Mouse (Mus musculus): ENCODE measurements at regions not wholly inside any gene's neighbourhood (a gene's known extent, or its start where the extent isn't known, plus 50 kb on each side); places are given as distances from the start of the nearest gene placed in this dataset.

DNA sequence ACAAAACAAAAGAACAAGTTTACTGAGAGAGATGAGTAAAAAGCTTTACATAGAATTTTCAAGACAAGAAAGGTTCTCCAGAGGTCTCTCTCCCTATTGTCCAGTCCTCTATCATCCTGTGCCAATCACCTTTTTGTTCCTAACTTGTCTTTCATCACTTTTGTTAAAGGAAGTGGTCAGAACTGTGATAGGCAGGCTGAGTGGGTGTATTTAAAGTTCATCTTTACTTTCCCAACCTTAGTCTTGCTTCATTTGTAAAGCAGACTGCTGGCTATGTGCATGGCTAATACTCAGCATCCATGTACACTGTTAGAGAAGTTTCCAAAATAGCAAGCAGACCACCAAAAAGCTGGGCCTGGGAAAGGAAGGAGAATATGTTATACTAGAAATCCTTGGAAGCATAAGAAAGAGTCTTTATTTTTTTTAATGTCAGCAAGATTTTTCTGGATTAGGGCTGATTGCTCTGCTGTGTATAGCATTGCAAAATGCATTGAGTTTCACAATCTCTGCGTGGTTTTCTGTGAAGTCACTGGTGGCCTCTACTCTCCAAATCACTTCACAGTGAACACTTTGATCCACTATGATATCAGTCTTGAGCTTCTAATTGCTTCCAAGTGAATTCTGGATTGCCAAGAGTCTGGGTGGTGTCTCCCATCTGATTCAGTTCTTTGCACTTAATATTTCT is 973.8 kb downstream of the Gsdmc2 start:
- no peak overlapping the region for H3K4me3 ChIP-seq
- 95% methylated on average over 1 of the region's 1 CpGs for WGBS
- H3K36me3 ChIP-seq: no peaks in the 10 kb centered on the region
- ATAC-seq (replicated peaks): no peak
- no peaks in the 10 kb centered on the region for H3K27me3 ChIP-seq
- no peak overlapping the region for H3K27ac ChIP-seq (replicated peaks)
- no peak overlapping the region for H3K4me2 ChIP-seq (replicated peaks)
- H3K9me3 ChIP-seq: no peaks in the 10 kb centered on the region
- no peaks in the 10 kb centered on the region for H3K4me1 ChIP-seq
- H3K9ac ChIP-seq (replicated peaks): no peak overlapping the region

DNA sequence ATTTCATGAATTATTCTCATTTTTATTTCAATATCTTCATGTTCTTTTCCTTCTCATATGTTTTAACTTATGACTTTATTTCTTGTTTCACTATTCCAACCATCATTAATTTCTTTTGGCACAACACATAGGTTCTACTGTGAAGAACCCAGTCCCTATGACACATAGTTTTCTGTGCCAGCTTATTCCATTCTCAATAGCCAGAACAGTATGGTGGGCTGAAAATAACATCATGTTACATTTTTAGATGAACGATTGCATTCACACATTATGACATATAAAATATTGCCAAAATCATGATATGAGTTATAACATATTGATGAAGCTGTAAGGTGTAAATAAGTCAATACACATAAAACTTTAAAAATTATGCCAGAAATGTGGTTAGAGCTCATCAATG is 982.4 kb downstream of the Gsdmc2 start:
- H3K4me3 ChIP-seq: no peak overlapping the region
- no peak overlapping the region for H3K27ac ChIP-seq (replicated peaks)
- H3K36me3 ChIP-seq: no peaks in the 10 kb centered on the region
- H3K9ac ChIP-seq (replicated peaks): no peak overlapping the region
- no peaks in the 10 kb centered on the region for H3K4me1 ChIP-seq
- H3K27me3 ChIP-seq: no peaks in the 10 kb centered on the region
- ATAC-seq (replicated peaks): no peak
- WGBS: 73% methylated on average over 1 of the region's 1 CpGs
- H3K4me2 ChIP-seq (replicated peaks): no peak overlapping the region
- H3K9me3 ChIP-seq: no peaks in the 10 kb centered on the region

DNA sequence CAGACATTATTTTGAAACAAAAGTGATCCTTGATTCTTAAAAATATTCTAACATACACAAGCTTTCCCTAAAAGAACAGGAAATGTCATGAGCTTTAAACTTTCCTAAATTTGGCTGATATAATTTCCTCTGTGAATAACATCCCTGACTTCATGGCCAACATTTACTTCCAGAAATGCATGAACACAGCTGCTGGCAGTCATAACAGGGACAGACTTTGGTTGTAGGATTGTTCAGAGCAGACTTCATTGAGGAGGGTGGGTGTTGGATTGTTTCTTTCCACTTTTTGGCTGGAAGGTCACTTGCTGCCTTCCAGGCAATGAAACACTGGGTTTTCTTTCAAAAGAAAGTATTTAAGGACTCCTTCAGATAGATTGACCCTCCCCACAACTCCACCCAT is 983.6 kb downstream of the Gsdmc2 start:
- H3K9ac ChIP-seq (replicated peaks): no peak overlapping the region
- H3K27ac ChIP-seq (replicated peaks): no peak overlapping the region
- no peak for ATAC-seq (replicated peaks)
- no peaks in the 10 kb centered on the region for H3K9me3 ChIP-seq
- H3K4me2 ChIP-seq (replicated peaks): no peak overlapping the region
- no peaks in the 10 kb centered on the region for H3K27me3 ChIP-seq
- no peaks in the 10 kb centered on the region for H3K36me3 ChIP-seq
- no peak overlapping the region for H3K4me3 ChIP-seq
- H3K4me1 ChIP-seq: no peaks in the 10 kb centered on the region

DNA sequence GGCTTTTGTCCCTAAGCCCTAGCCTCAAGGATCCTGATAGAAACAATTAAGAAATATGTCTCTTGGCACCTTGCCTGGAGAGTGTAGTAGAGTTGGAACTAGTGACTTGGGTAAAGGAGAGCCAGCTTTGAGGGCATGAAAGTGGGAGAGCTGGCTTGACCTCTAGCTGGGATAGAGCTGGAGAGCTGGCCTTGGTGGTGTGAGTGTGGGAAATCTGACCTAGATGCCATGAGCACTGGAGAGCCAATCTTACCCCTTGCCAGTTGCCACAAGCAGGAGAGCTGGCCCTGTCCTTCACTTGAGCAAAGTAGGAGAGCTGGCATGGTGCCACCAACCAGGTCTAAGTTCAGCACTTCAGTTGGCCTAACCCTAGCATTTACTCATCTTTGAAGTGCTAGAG is 995.7 kb downstream of the Gsdmc2 start:
- H3K4me1 ChIP-seq: no peaks in the 10 kb centered on the region
- H3K9me3 ChIP-seq: no peaks in the 10 kb centered on the region
- H3K36me3 ChIP-seq: no peaks in the 10 kb centered on the region
- no peak overlapping the region for H3K4me3 ChIP-seq
- H3K9ac ChIP-seq (replicated peaks): no peak overlapping the region
- no peak for ATAC-seq (replicated peaks)
- H3K27ac ChIP-seq (replicated peaks): no peak overlapping the region
- H3K4me2 ChIP-seq (replicated peaks): no peak overlapping the region
- no peaks in the 10 kb centered on the region for H3K27me3 ChIP-seq

DNA sequence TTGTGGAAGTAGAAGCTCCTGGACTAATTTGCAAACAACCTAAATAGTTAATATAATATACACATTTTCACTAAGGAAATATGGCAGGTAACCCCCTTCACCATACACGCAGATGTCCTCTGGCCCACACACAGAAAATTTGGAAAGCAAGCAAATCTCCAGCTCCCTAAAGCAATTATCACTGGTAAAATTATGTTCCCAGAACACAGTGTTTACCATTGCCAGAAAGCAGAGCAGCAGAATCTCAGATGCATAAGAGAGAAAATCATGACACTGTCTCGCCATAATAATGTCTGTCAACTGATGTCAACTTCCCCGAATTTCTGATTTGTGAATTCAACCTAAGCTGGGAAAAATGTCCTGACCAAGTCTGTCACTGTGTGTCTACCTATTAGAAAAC is 999.1 kb downstream of the Gsdmc2 start:
- Histone ChIP-seq H3K4me1 (no peaks in the 10 kb centered on the region), H3K4me2 (replicated peaks) (no peak overlapping the region), H3K27ac (replicated peaks) (no peak overlapping the region), H3K27me3 (no peaks in the 10 kb centered on the region), H3K4me3 (no peak overlapping the region), H3K9me3 (no peaks in the 10 kb centered on the region), H3K36me3 (no peaks in the 10 kb centered on the region), H3K9ac (replicated peaks) (no peak overlapping the region)
- ATAC-seq (replicated peaks): no peak
- WGBS: 74% methylated on average over 3 of the region's 3 CpGs

DNA sequence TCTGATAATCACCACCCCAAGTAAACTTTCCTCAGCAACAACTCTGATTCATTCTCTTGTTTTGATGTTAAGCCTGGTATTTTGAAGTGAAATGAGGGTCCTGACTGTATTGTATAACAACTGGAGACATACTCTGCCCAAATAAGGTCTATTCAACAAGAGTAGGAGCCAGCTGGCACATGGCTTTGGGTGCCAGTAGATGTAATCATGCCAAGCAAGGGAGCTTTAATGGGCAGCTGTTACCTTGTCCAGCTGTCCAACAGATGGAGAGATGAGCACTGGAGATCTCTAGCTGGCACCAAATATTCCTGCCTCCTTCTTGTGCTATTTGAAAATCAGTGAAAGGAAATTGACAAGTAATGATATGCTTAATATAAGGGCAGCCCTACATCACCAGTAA is 1019.4 kb downstream of the Gsdmc2 start:
- no peak for ATAC-seq (replicated peaks)
- H3K9ac ChIP-seq (replicated peaks): no peak overlapping the region
- no peak overlapping the region for H3K4me3 ChIP-seq
- no peak overlapping the region for H3K4me2 ChIP-seq (replicated peaks)
- H3K9me3 ChIP-seq: no peaks in the 10 kb centered on the region
- H3K4me1 ChIP-seq: no peaks in the 10 kb centered on the region
- no peaks in the 10 kb centered on the region for H3K27me3 ChIP-seq
- H3K36me3 ChIP-seq: no peaks in the 10 kb centered on the region
- H3K27ac ChIP-seq (replicated peaks): no peak overlapping the region

DNA sequence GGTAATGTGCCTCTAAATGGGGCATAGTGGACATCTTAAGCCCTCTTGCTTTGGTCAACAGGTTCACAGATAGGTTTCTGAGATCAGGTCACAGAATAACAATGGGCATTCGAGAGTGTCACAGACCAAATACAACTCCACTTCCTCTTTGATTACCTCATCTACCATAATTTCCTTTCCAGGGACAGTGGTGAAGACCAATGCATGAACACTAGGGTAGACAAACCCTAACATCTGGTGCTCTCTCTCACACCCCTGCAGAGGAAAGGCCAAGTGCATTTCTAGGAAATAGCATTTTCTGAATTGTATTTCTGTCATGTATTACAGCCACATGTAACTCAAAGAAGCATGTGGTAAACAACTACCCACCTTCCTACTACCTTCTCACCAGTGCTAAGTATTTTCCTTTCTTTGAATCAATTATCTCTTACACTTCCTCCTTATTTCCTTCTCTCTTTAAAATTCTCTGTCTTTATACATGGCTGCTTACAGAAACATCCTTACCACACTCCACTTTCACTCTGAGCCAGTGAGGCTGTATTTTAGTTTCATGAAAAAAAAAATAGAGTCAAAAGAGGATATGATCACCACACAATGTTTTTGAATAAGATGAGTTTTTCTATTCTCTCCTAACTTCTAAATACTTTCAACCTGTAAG is 1021.0 kb downstream of the Gsdmc2 start:
- no peak overlapping the region for H3K9ac ChIP-seq (replicated peaks)
- no peak overlapping the region for H3K4me3 ChIP-seq
- ATAC-seq (replicated peaks): no peak
- H3K4me1 ChIP-seq: no peaks in the 10 kb centered on the region
- H3K9me3 ChIP-seq: no peaks in the 10 kb centered on the region
- H3K27me3 ChIP-seq: no peaks in the 10 kb centered on the region
- no peak overlapping the region for H3K4me2 ChIP-seq (replicated peaks)
- no peaks in the 10 kb centered on the region for H3K36me3 ChIP-seq
- H3K27ac ChIP-seq (replicated peaks): no peak overlapping the region
- 79% methylated on average over 1 of the region's 1 CpGs for WGBS

DNA sequence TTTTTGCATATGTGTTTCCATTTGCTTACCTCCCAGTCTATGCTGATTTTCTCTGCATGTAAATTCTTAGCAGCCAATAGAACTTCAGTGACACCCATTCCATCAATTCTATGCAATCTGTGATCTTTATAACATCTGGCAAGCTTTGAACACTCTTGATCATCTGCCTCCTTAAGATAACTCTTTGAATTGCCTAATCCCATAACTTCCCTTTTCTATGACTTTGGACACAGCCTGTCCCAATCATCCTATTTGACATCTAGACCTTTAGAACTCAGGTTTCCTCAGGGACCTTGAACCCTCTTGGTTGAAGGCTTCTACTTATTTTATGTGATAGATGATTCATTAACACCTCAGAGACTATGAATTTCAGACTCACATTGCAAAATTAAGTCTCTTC is 1022.7 kb downstream of the Gsdmc2 start:
- H3K4me3 ChIP-seq: no peak overlapping the region
- no peak for ATAC-seq (replicated peaks)

DNA sequence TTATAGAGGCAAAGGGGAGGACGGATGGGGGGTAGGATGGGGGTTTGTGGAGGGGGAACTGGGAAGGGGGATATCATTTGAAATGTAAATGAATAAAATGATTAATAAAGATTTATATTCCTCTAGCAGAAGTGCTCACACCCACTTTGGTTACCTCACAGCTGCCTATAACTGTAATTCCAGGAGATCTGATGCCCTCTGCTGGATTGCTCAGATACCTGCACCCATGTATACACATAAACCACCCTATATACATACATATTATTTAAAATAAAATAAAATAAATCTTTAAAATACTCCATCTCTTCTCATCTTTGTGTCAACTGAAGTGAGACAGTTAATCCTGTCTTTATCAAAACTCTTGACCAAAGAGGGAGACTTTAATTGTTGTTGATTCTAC is 1031.9 kb downstream of the Gsdmc2 start:
- Histone ChIP-seq H3K4me2 (replicated peaks) (no peak overlapping the region), H3K27me3 (no peaks in the 10 kb centered on the region), H3K9ac (replicated peaks) (no peak overlapping the region), H3K4me1 (peaks cover 5% of the 10 kb centered on the region; the same call in 1 of the 2 replicates), H3K4me3 (no peak overlapping the region), H3K27ac (replicated peaks) (no peak overlapping the region), H3K9me3 (no peaks in the 10 kb centered on the region), H3K36me3 (no peaks in the 10 kb centered on the region)
- ATAC-seq (replicated peaks): no peak
- WGBS: 67% methylated on average over 1 of the region's 1 CpGs

More for the DNA sequence above, 1022.7 kb downstream of the Gsdmc2 start:
- H3K27ac ChIP-seq (replicated peaks): no peak overlapping the region
- no peak overlapping the region for H3K4me2 ChIP-seq (replicated peaks)
- no peaks in the 10 kb centered on the region for H3K27me3 ChIP-seq
- H3K9ac ChIP-seq (replicated peaks): no peak overlapping the region
- no peaks in the 10 kb centered on the region for H3K36me3 ChIP-seq
- no peaks in the 10 kb centered on the region for H3K4me1 ChIP-seq
- H3K9me3 ChIP-seq: no peaks in the 10 kb centered on the region

DNA sequence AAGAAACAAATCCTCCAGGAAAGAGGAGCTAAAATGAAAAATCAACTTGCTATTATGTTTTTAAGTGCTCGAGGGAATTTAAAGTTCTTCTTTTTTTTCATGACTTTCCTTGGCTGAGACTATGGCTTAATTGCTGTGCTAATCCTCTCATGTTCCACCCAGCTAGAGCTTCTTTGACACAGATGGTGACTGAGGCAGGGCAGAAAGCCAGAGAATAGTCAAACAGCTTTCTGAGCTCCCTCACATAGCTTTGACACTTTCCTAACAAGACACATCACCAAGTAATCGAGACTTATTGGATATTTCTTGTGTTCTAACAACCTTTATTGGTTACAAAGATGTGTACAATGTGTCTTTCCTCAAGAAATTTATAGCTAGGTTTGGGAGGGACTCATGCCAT is 1033.0 kb downstream of the Gsdmc2 start:
- Histone ChIP-seq H3K4me3 (no peak overlapping the region), H3K27me3 (no peaks in the 10 kb centered on the region), H3K9me3 (no peaks in the 10 kb centered on the region), H3K36me3 (no peaks in the 10 kb centered on the region), H3K27ac (replicated peaks) (0 out of 2 replicates have a peak overlapping the region, but pooled peaks have one; percentile 17), H3K4me2 (replicated peaks) (no peak overlapping the region), H3K9ac (replicated peaks) (no peak overlapping the region), H3K4me1 (peaks cover 5% of the 10 kb centered on the region; the same call in 1 of the 2 replicates)
- peak; percentile 78; the same call in 1 of the 2 replicates for ATAC-seq (replicated peaks)
- 26% methylated on average over 2 of the region's 2 CpGs for WGBS

DNA sequence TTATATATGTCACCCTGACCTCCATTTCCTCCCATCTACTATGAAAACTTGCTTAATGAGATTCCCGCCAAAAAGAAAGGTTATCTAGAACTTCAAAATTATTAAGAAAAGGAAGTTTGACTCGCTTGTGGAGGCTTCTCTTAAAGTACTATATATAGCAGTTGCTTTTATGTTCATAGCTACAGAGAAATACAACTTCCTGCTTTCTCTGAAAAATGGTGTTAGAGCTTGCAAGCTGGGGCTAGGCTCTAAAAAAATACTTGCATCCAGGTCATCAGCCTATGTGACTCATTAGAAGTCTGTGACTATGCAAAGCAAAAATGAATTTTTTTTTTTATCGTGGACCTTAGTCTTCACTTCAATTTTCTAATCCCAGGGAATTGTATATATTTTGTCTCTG is 1035.7 kb downstream of the Gsdmc2 start:
- no peaks in the 10 kb centered on the region for H3K36me3 ChIP-seq
- H3K4me3 ChIP-seq: no peak overlapping the region
- no peak overlapping the region for H3K27ac ChIP-seq (replicated peaks)
- no peaks in the 10 kb centered on the region for H3K9me3 ChIP-seq
- 92% methylated on average over 3 of the region's 3 CpGs for WGBS
- ATAC-seq (replicated peaks): no peak
- peaks cover 5% of the 10 kb centered on the region; the same call in 1 of the 2 replicates for H3K4me1 ChIP-seq
- no peak overlapping the region for H3K9ac ChIP-seq (replicated peaks)
- no peak overlapping the region for H3K4me2 ChIP-seq (replicated peaks)
- H3K27me3 ChIP-seq: no peaks in the 10 kb centered on the region

DNA sequence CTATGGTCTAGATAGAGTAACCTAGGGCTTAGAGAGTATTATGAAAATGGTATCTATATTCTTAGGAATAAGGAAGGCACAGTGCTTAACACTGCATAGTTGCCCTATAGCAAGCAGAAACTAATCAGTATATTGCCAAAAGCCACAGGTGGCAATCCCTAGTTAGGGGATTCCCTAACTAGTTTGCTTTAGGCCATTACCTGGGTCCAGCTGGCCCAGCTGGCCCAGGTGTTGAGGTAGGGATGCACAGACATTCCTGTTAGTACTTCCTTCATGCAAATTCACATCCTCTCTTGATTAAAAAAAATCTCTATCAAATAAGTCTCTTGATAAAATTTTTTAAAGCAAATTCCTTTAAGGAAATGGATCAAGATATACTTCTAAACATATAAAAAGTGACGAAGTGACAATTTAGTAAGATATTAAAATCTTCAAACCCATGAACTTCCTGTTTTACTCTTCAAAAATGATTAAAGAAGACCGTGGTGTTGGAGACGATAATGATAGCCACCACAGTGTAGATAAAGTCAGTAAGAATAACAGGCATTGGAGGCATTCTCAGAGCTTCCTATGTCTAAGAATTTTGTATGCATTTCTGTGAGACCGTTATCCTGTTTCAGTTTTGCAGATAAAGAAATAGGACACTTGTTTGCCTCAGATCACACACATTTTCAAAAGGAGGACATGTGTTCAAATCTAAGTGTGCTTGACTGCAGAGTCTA is 1036.7 kb downstream of the Gsdmc2 start:
- ATAC-seq (replicated peaks): no peak
- H3K4me1 ChIP-seq: peaks cover 5% of the 10 kb centered on the region; the same call in 1 of the 2 replicates
- H3K27me3 ChIP-seq: no peaks in the 10 kb centered on the region
- no peaks in the 10 kb centered on the region for H3K36me3 ChIP-seq
- no peak overlapping the region for H3K4me2 ChIP-seq (replicated peaks)
- no peak overlapping the region for H3K27ac ChIP-seq (replicated peaks)
- H3K9ac ChIP-seq (replicated peaks): no peak overlapping the region
- 94% methylated on average over 4 of the region's 4 CpGs for WGBS
- H3K9me3 ChIP-seq: no peaks in the 10 kb centered on the region
- H3K4me3 ChIP-seq: no peak overlapping the region

All from forebrain, embryonic 15.5 days (tissue).